Mouse (Mus musculus) left cerebral cortex, postnatal 36 days (tissue): ENCODE measurements around the gene Acer3. TPM values are rescaled to one million over a fixed set of nuclear protein-coding genes. Genes with fewer than 3 reads are reported as not detected.
A peak's percentile ranks its signal among the peaks of the same experiment; 100 is the strongest.

ENCODE experiments used
- DNase-seq, 2 experiments: peaks; one replicate each; pipeline ENCODE4 v3.0.0; 2021 to 2022; ENCODE audit warnings: low spot score in 2 of 2, mixed read lengths in 1 of 2
- intact Hi-C: fragments of 180-260 bp; cut with DNase I; formaldehyde crosslinking; loops from one replicate; pipeline ENCODE4 v1.15.1; 2025
- total RNA-seq, 2 experiments: library from RNA; stranded (reverse); gene quantifications; 2 replicates each; pipeline ENCODE4 v1.2.3; 2021

Acer3 gene
- total RNA-seq: 10 to 100 TPM; 21.3 to 21.8 TPM

DNA sequence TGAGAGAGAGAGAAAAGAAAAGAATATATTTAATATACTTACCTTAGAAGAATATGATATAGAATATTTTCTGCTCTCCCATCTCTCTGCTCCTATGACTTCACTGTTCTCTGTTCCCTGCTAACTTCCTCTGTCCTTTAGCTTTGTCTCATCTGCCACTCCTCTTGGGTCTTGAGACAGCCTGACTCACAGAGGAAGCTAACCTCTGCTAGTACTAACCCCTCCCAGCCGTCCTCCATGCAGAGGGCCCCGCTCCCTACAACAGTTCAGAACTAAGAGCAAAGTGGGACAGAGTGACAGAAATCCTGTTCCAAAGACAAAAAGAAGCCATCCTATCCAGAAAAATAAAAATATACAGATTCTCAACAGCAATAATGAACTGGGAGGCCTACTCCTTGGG, at the start of gene Acer3:
TSS of gene Acer3 (minus strand) at position 126 of the 400 bp plus-strand sequence.
- intact Hi-C loops: no loop called here
- no peak for DNase-seq

GRCm38 (mm10) chr7:98369762-98370369, 48.9 kb upstream of the Acer3 start:
- intact Hi-C loops: no loop called here

GRCm38 (mm10) chr7:98361662-98362061, 40.7 kb upstream of the Acer3 start:
- intact Hi-C loops: no loop called here
- no peak for DNase-seq

More at GRCm38 (mm10) chr7:98369762-98370369, 48.9 kb upstream of the Acer3 start:
- no peak for DNase-seq

- peak; percentile 80 to 81 for DNase-seq
- intact Hi-C loops: no loop called here
These were observed 40.1 kb upstream of the Acer3 start, which contains the start of gene Tsku for GRCm38 (mm10) chr7:98361063-98361652. Gene Tsku (minus strand): TSS chr7:98361328.

GRCm38 (mm10) chr7:98360621-98360990, 39.6 kb upstream of the Acer3 start:
- intact Hi-C loops: no loop called here
- no peak for DNase-seq

GRCm38 (mm10) chr7:98359951-98360620, 39.1 kb upstream of the Acer3 start:
- intact Hi-C loops: loop anchor here (10.0 kb wide), 1 partner anchor 235 kb away; no protein-coding TSS in a partner anchor
- DNase-seq: no peak

GRCm38 (mm10) chr7:98358016-98358415, 37.0 kb upstream of the Acer3 start:
- intact Hi-C loops: loop anchor here (10.0 kb wide), 1 partner anchor 237 kb away; no protein-coding TSS in a partner anchor

DNA sequence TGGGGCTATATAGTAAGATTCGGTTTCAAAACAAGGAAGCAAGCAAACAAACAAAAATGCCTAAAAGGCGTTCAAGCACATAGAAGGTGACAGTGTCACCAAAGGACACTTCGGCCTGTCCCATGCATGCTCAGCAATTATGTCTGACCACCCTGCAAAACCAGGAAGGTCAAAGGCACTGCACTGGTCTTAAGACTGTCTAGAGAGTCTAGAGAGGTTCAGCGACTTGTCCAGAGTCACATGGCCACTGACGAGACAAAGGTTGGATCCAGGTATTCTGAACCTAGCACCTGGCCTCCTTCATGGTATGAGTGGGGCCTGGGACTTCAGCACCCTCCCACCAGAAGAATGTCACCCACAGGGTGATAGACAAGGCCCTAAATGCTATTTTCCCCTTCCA, 36.3 kb upstream of the Acer3 start:
- DNase-seq: no peak
- intact Hi-C loops: loop anchor here (10.0 kb wide), 1 partner anchor 237 kb away; no protein-coding TSS in a partner anchor

More at GRCm38 (mm10) chr7:98358016-98358415, 37.0 kb upstream of the Acer3 start:
- no peak for DNase-seq

- no peak for DNase-seq
- intact Hi-C loops: loop anchor here (10.0 kb wide), 1 partner anchor 240 kb away; no protein-coding TSS in a partner anchor
These were observed 33.9 kb upstream of the Acer3 start for GRCm38 (mm10) chr7:98354921-98355310.

- intact Hi-C loops: loop anchor here (10.0 kb wide), 1 partner anchor 240 kb away; no protein-coding TSS in a partner anchor
These were observed 33.3 kb upstream of the Acer3 start for GRCm38 (mm10) chr7:98354160-98354920.

DNA sequence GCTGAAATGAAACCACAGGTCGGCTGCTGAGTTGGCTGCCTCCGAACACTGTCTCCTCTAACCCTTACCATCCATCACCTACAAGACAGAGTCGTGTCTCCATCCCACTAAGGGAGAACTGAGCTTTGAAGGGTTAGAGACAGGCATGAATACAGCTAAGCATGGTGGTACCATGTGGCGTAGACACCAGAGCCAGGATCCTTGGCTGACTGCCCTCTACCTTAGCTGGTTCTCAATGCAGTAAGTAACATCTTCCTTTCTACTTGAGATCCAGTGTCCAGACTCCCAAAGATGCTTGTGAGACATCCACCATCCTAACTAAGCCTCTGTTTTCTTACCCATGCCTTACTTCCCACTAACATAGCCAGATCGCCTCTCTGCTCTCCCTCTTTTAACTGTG, 32.6 kb upstream of the Acer3 start:
- intact Hi-C loops: loop anchor here (10.0 kb wide), 1 partner anchor 241 kb away; no protein-coding TSS in a partner anchor
- DNase-seq: no peak

More at GRCm38 (mm10) chr7:98354160-98354920, 33.3 kb upstream of the Acer3 start:
- DNase-seq: no peak

DNA sequence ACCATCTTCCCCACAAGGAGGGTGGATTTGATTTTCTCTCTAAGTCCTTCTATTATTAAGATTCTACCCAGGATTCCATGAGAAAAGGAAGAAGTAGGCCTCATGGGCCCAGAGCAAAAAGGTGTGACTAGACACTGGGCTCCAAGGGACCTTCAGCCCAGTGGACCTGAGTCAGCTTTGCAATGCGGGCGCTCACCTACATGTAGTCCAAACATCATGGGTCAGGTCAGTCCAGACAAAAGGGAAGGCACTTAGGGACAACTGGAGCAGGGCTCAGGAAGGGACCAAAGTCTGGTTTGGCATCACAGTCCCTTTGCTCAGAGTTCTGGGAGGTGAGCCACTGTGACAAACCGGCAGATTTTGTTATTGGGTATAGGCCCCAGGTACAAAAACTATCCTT, 30.5 kb upstream of the Acer3 start:
- intact Hi-C loops: loop anchor here (10.0 kb wide), 1 partner anchor 243 kb away; no protein-coding TSS in a partner anchor
- no peak for DNase-seq

- DNase-seq: no peak
- intact Hi-C loops: loop anchor here (1.0 to 10.0 kb wide), 2 partner anchors 80 to 245 kb away; no protein-coding TSS in a partner anchor
These were observed 28.8 kb upstream of the Acer3 start for GRCm38 (mm10) chr7:98349821-98350220.

DNA sequence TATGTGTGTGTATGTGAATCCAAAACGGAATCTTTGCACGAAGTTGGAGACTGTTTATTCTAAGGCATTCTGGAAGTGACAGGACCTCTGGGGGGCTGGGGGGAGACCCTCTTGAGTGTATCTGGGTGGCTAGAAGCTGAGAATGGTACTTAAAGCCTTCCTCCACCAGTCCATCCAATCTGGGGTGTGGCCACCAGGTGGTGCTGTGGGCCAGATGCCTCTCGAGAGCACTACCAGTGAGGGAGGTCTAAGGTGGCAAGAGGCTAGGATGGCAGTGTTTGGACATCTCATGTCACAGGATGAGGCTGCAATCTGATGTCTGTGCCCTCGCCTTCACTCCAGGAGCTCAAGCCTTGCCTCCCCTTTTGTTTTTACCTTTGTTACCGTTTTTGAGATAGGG, 28.1 kb upstream of the Acer3 start:
- intact Hi-C loops: loop anchor here (1.0 kb wide), 1 partner anchor 81 kb away; no protein-coding TSS in a partner anchor
- peak; percentile 67 to 73 for DNase-seq

- DNase-seq: peak; percentile 40 to 50
- intact Hi-C loops: no loop called here
These were observed 27.0 kb upstream of the Acer3 start for GRCm38 (mm10) chr7:98348043-98348442.

- intact Hi-C loops: no loop called here
- DNase-seq: no peak
These were observed 26.5 kb upstream of the Acer3 start for GRCm38 (mm10) chr7:98347471-98347870.

GRCm38 (mm10) chr7:98345036-98345435, 24.0 kb upstream of the Acer3 start:
- no peak for DNase-seq
- intact Hi-C loops: no loop called here

GRCm38 (mm10) chr7:98344361-98344760, 23.4 kb upstream of the Acer3 start:
- DNase-seq: no peak

DNA sequence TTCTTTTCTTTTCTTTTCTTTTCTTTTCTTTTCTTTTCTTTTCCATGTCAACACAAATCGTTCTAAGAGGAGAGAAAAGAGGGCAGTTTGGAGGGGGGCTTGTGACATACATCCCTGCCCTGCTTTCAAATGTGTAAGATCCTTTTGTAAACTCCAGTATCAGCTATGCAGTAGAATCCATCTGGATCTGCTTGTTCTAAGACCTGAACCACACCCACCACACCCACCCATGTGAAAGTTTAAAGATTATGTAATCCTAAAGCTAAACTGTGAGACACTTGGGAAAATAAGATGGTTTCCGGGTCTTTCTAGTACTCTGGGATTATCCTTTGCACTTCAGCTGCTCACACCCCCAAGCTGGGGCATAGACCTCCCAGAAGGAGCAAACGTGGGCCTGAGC, 21.2 kb upstream of the Acer3 start:
- no peak for DNase-seq
- intact Hi-C loops: loop anchor here (5.0 kb wide), 1 partner anchor 55 kb away; no protein-coding TSS in a partner anchor

More at GRCm38 (mm10) chr7:98344361-98344760, 23.4 kb upstream of the Acer3 start:
- intact Hi-C loops: loop anchor here (5.0 kb wide), 1 partner anchor 57 kb away; no protein-coding TSS in a partner anchor
